Mouse (Mus musculus): Measurements from ENCODE around the gene Elp4. TPM values are rescaled to one million over a fixed set of nuclear protein-coding genes. Genes with fewer than 3 reads are reported as not detected.

Gene Elp4
- polyA plus RNA-seq, 1 experiment from 2014 or later = 34.3 TPM

DNA sequence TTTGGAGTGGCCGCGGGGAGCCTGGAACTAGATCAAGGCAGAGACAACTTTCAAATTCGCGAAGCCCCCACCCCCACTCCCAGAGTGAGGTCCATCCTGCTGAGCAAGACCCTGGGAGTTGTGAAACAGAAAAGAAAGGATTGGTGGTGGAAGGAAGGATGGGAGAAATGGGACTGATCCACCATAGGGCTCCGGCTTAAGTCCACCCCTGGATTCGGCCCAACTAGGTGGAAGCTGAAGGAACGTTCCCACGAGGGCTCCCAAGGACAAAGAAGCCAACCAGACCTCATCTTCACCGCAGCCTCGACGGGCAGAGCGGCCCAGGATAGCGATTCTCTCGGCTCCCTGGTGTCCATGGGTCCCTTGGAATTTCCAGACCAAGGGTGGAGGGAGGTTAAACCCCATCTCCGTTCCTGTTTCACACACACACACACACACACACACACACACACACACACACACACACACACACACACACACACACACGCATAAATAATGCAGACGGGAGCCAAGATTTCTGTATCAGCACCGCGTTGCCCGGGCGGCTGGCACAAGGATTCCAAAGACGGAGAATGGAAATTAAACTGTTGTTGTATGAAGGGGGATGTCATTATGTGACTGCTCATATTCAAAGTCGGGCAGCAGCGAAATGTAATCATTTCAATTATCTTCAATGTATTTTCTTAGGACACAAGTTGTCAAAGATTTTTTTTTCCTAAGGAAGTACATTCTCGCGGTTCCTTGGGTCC is 243.3 kb downstream of the Elp4 start:
- H3K4me3 ChIP-seq (replicated peaks) = peak overlapping the region; percentile 7; the same call in 1 of the 2 replicates
- ATAC-seq (ENCODE audit: insufficient number of reproducible peaks, low FRiP score, low TSS enrichment, low read depth) = peak; percentile 29; the same call in 1 of the 2 replicates
- peaks cover 15% of the 10 kb centered on the region for H3K4me1 ChIP-seq
- H3K36me3 ChIP-seq = no peaks in the 10 kb centered on the region
- H3K9ac ChIP-seq = no peak overlapping the region
- under 1% methylated on average over 26 of the region's 26 CpGs for WGBS
- no peak overlapping the region for H3K4me2 ChIP-seq (replicated peaks)
- H3K9me3 ChIP-seq (replicated peaks) = no peaks in the 10 kb centered on the region
- peaks cover 97% of the 10 kb centered on the region for H3K27me3 ChIP-seq
- H3K27ac ChIP-seq (replicated peaks) = no peak overlapping the region

DNA sequence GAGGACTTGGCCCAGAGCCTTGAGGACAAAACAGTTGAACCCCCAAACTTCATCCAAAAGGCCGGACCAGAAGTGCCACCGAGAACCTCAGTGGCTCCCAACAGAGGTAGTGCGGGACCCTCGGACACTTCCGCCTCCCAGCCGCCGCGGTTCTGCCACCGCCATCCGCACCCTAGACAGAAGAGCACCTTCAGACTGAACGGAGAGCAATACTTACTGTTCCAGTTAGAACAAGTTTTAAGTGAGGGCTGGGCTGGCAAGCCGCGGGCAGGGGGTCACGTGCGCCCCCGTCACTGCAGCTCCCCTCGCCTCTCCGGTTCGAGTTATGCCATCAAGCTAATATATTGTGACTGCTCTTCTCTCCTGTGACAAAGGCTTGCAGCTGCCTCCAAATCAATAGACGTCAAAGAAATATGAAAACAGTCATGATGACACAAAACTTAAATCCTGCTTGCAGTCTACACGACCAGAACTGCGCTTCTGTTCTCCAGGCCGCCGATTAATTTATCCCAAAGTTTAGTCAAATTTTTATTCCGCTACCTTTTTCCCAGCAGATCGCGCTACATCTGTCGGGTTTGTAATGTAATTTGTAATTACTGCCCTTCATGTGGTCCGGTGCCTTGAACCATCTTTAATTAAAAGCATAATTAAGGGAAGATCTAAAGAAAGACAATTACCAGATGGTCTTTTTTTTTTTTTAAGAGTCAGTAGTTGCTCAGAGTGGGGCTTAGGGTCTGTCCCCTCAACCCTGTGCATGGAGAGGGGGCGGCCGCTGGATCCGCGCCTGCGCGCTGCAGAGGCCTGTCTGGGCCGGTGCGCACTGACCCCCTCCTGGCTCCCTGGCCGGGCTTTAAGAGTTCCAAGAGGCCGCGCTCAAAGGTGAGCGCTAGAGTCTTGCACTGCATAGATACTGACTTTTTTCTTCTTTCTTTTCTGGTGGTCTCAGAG is 244.2 kb downstream of the Elp4 start:
- Histone ChIP-seq H3K4me3 (replicated peaks) (peak overlapping the region; percentile 23), H3K9me3 (replicated peaks) (no peaks in the 10 kb centered on the region), H3K27me3 (peaks cover 96% of the 10 kb centered on the region), H3K4me2 (replicated peaks) (peak overlapping the region; percentile 34), H3K27ac (replicated peaks) (no peak overlapping the region), H3K9ac (no peak overlapping the region), H3K4me1 (peaks cover 15% of the 10 kb centered on the region), H3K36me3 (no peaks in the 10 kb centered on the region)
- ATAC-seq (ENCODE audit: insufficient number of reproducible peaks, low FRiP score, low TSS enrichment, low read depth) = 0 out of 2 replicates have a peak, but pooled peaks have one; percentile 63
- 1% methylated on average over 41 of the region's 41 CpGs for WGBS

DNA sequence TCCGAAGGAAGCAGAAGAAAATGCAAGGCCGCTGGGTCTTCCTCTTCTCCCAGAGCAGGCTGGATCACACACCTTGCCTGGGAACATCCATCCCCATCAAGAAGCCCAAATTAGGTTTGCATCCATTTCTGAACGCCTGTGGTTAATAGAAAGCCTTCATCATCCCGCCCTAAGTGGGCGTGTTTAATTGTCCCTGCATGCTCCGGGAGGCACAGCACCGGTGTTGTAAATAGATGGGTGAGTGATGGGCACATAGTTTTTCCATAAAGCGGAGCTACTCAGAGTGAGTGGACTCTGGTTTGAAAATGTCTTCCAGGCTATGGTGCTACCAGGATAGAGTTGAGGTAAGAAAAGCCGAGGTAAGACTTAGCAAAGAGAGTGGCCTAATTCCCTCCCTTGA is 245.0 kb downstream of the Elp4 start:
- no peak for ATAC-seq (ENCODE audit: insufficient number of reproducible peaks, low FRiP score, low TSS enrichment, low read depth)
- Histone ChIP-seq H3K9ac (no peak overlapping the region), H3K4me1 (peaks cover 15% of the 10 kb centered on the region), H3K27ac (replicated peaks) (no peak overlapping the region), H3K4me3 (replicated peaks) (0 out of 2 replicates have a peak overlapping the region, but pooled peaks have one; percentile 23), H3K27me3 (peaks cover 88% of the 10 kb centered on the region), H3K4me2 (replicated peaks) (no peak overlapping the region; the same call in 1 of the 2 replicates), H3K9me3 (replicated peaks) (no peaks in the 10 kb centered on the region), H3K36me3 (no peaks in the 10 kb centered on the region)
- WGBS = 9% methylated on average over 9 of the region's 9 CpGs

DNA sequence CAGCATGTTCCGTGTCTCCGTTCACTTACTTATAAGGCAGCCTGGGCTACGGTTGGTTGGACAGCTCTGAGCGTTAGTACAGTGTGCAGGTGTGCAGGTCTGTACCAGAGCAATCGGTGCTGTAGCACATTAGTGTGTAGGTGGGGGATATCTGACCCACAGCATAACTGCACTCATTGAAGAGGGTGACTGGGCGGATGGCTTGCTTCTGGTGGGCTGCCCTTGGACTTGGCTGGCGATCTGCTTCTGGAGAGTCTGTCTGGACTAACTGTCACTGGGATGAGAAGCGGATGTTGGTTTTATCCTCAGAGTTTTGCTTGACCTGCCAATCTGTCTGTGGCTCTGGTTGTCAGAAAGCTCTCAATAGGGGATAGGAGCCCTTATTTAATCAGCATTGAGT is 247.9 kb downstream of the Elp4 start:
- Histone ChIP-seq H3K9ac (no peak overlapping the region), H3K9me3 (replicated peaks) (no peaks in the 10 kb centered on the region), H3K27ac (replicated peaks) (no peak overlapping the region), H3K36me3 (no peaks in the 10 kb centered on the region), H3K4me1 (peaks cover 15% of the 10 kb centered on the region), H3K4me3 (replicated peaks) (no peak overlapping the region), H3K4me2 (replicated peaks) (no peak overlapping the region), H3K27me3 (peaks cover 64% of the 10 kb centered on the region)
- no peak for ATAC-seq (ENCODE audit: insufficient number of reproducible peaks, low FRiP score, low TSS enrichment, low read depth)
- 77% methylated on average over 8 of the region's 8 CpGs for WGBS

Other genes with a start within 250 kb of the Elp4 start
- gene Pax6, start 235.7 kb downstream of the Elp4 start, polyA plus RNA-seq (2015; fragmentation: Nextera tagmentation; extraction: Ambion mirVana) = 2.2 and 2.7 TPM in 2 replicates
- gene Immp1l, start 74 bp upstream of the Elp4 start, polyA plus RNA-seq (2015; fragmentation: Nextera tagmentation; extraction: Ambion mirVana) = 124 and 135 TPM in 2 replicates
- gene Dnajc24, start 99.0 kb upstream of the Elp4 start, polyA plus RNA-seq (2015; fragmentation: Nextera tagmentation; extraction: Ambion mirVana) = 32.5 and 33.9 TPM in 2 replicates

All from embryonic facial prominence, embryonic 15.5 days (tissue).